Mouse (Mus musculus) stomach, adult 2 months (tissue): ENCODE data around the gene Mthfd2l. TPM values are rescaled to one million over a fixed set of nuclear protein-coding genes. Genes with fewer than 3 reads are reported as not detected.

Source experiments
- polyA plus RNA-seq: library from polyadenylated mRNA; depleted of rRNA; stranded (reverse); fragments of >200 nt; gene quantifications from 2 replicates; pipeline ENCODE4 v1.2.3, GENCODE M21; 2012; rRNA removed

Mthfd2l gene
- 15.3 and 39.5 TPM in 2 replicates for polyA plus RNA-seq

GRCm38 (mm10) chr5:90930971-90931851 lies at the start of gene Mthfd2l:
Mthfd2l (plus strand) TSS chr5:90931117.

GRCm38 (mm10) chr5:90890519-90891463 lies 40.1 kb upstream of the Mthfd2l start, which contains the start of gene Cxcl1:
Cxcl1 (plus strand) TSS chr5:90891241.

GRCm38 (mm10) chr5:90903339-90904020 lies 27.4 kb upstream of the Mthfd2l start, which contains the start of gene Cxcl2:
Cxcl2 (plus strand) TSS chr5:90903871.

GRCm38 (mm10) chr5:91027164-91027563 lies 96.2 kb downstream of the Mthfd2l start, which contains the start of gene Epgn:
Epgn (plus strand) TSS chr5:91027464.

Other genes with a start within 250 kb of the Mthfd2l start
- gene Cxcl5, start 171.8 kb upstream of the Mthfd2l start, polyA plus RNA-seq = 0.31 and 0.42 TPM in 2 replicates
- gene Ppbp, start 162.6 kb upstream of the Mthfd2l start, polyA plus RNA-seq = 1.2 and 1.7 TPM in 2 replicates
- 11.5 and 12.6 TPM in 2 replicates for gene Pf4, start 158.7 kb upstream of the Mthfd2l start, polyA plus RNA-seq
- gene Cxcl3, start 145.0 kb upstream of the Mthfd2l start, polyA plus RNA-seq = 0.15 and 0.44 TPM in 2 replicates
- 0.05 TPM in 1 of 2 replicates, not detected in the other for gene Cxcl15, start 136.6 kb upstream of the Mthfd2l start, polyA plus RNA-seq
- 0.38 and 0.61 TPM in 2 replicates for gene Cxcl1, start 39.9 kb upstream of the Mthfd2l start, polyA plus RNA-seq
- 0.28 and 2.1 TPM in 2 replicates for gene Cxcl2, start 27.2 kb upstream of the Mthfd2l start, polyA plus RNA-seq
- not detected in 2 replicates for gene Epgn, start 96.3 kb downstream of the Mthfd2l start, polyA plus RNA-seq
- gene Ereg, start 143.5 kb downstream of the Mthfd2l start, polyA plus RNA-seq = 0.34 and 0.72 TPM in 2 replicates
- 19.2 and 61.3 TPM in 2 replicates for gene Areg, start 208.5 kb downstream of the Mthfd2l start, polyA plus RNA-seq